Mouse (Mus musculus): ENCODE data around the gene Flt4.
"Not testable (repeated sequence)": the region's sequence is repeated elsewhere in the genome, so short reads cannot be mapped to it uniquely, and the experiment has no call there.

- not testable (repeated sequence) for TF ChIP-seq EP300, CTCF (IDR thresholded peaks at IDR 0.05; ENCODE audit: low read depth)
Observed at GRCm38 (mm10) chr11:49608938-49609867, at the start of gene Flt4.
